Mouse (Mus musculus): ENCODE data around the gene Camk1d.

- TF ChIP-seq CTCF (IDR thresholded peaks at IDR 0.05; ENCODE audit: control insufficient read depth, insufficient read depth, insufficient read length) (no peak), MYOG (IDR thresholded peaks at IDR 0.05; ENCODE audit: control insufficient read depth, extremely low read depth, insufficient read length) (no peak), USF1 (IDR thresholded peaks at IDR 0.05; ENCODE audit: low read depth) (no peak), MYOD1 (IDR thresholded peaks at IDR 0.05; ENCODE audit: control insufficient read depth, insufficient read length, low read depth) (no peak), MAX (IDR thresholded peaks at IDR 0.05) (no peak)
Observed at GRCm38 (mm10) chr2:5641678-5642077, 72.6 kb downstream of the Camk1d start.
